Mouse (Mus musculus): ENCODE results near the gene Unc79. TPM values are rescaled to one million over a fixed set of nuclear protein-coding genes. Genes with fewer than 3 reads are reported as not detected.

Unc79 gene
- polyA plus RNA-seq, 1 experiment from 2014 or later, result 0.09 TPM

DNA sequence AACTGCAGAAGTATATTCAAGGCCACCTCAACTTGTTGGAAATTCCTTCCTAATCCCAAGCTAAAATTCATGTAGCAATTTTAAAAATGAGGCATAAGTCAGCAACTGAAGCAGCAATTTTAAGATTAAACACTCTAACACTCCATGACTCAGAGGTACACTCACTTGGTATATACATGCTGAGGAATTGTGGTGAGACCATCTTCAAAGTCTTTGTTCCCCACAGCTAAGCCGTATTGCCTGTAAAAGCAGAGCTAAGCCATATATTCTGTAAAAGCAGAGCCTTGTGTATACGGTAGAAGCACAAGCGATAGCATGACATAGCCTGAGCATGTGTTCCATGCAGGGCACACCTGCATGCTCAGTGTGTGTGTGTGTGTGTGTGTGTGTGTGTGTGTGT is 206.7 kb downstream of the Unc79 start:
- no peak for ATAC-seq (ENCODE audit: low read depth)
- H3K36me3 ChIP-seq (ENCODE audit: control insufficient read depth, insufficient read depth), result no peaks in the 10 kb centered on the region
- 65% methylated on average over 3 of the region's 3 CpGs for WGBS (ENCODE audit: insufficient replicate concordance)
- no peak overlapping the region for H3K27ac ChIP-seq (ENCODE audit: low read length)
- no peak overlapping the region for H3K4me3 ChIP-seq (ENCODE audit: low read depth, low read length)
- no peak overlapping the region for H3K4me2 ChIP-seq (ENCODE audit: low read depth, low read length)
- H3K9ac ChIP-seq (ENCODE audit: low read depth, low read length), result no peak overlapping the region
- H3K4me1 ChIP-seq (ENCODE audit: control insufficient read depth, low read depth, low read length), result no peaks in the 10 kb centered on the region
- no peaks in the 10 kb centered on the region for H3K27me3 ChIP-seq (ENCODE audit: control insufficient read depth, insufficient read depth, low read depth, low read length)
- H3K9me3 ChIP-seq (replicated peaks; ENCODE audit: control insufficient read depth, low read length), result 0 out of 2 replicates have a peak, but pooled peaks cover 2% of the 10 kb centered on the region

DNA sequence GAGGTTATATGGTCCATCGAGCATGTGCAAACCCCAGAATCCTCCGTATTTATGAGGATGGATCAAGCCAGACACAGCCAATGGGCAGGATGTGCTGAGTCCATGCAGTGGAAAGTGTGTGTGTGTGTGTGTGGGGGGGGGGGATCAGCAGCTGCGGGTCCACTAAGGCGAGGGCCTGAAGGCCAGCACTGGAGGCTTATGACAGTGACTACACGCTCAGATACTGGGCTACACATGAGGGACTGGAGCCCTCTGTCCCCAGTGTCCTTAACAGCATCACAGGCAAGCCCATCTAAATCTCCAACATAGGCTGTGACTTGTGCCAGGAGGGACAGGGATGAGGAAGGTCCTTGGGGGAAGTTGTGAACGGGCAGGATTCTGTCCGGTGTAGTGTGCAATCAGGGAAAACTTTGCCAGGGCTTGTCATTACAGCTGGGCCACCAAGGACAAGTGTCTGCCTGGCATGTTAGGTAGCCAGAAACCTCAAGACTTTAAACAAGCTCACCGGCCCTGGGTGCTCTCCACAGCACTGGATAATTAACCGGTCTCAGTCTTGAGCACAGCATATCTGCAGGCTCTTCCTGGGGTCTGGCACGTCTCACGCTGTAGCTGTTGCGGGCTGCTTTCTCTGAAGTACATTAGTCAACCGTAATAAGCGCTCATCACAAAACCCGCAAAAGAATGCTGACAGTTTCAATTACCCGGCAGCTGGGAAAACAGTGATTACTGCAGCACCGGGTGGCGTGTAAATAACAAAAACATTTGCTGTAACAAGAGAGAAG is 208.7 kb downstream of the Unc79 start:
- Histone ChIP-seq H3K4me3 (ENCODE audit: low read depth, low read length) (no peak overlapping the region), H3K4me2 (ENCODE audit: low read depth, low read length) (no peak overlapping the region), H3K4me1 (ENCODE audit: control insufficient read depth, low read depth, low read length) (no peaks in the 10 kb centered on the region), H3K27ac (ENCODE audit: low read length) (no peak overlapping the region), H3K36me3 (ENCODE audit: control insufficient read depth, insufficient read depth) (no peaks in the 10 kb centered on the region), H3K9me3 (replicated peaks; ENCODE audit: control insufficient read depth, low read length) (0 out of 2 replicates have a peak, but pooled peaks cover 2% of the 10 kb centered on the region), H3K9ac (ENCODE audit: low read depth, low read length) (no peak overlapping the region), H3K27me3 (ENCODE audit: control insufficient read depth, insufficient read depth, low read depth, low read length) (no peaks in the 10 kb centered on the region)
- WGBS (ENCODE audit: insufficient replicate concordance), result 65% methylated on average over 18 of the region's 18 CpGs
- no peak for ATAC-seq (ENCODE audit: low read depth)

DNA sequence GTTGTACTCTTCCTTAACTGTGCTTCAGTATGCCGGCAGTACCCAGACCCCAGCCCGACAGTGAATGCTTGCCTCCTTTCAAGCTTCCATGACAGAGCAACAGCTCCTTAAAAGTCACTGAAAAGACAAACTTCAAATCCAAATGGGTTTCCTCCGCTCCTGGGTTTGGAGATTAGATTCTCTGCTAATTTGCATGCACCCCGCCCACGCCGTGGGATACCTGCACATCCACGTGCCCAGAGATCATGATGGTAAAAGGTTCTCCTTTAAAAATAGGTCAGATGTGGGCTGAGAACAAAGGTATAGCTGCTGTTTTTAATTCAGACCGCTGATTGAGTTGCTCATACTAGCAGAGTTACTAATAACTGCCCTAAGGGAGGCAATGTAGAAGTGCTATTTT is 210.4 kb downstream of the Unc79 start:
- Histone ChIP-seq H3K9ac (ENCODE audit: low read depth, low read length) (no peak overlapping the region), H3K4me2 (ENCODE audit: low read depth, low read length) (no peak overlapping the region), H3K27ac (ENCODE audit: low read length) (no peak overlapping the region), H3K4me1 (ENCODE audit: control insufficient read depth, low read depth, low read length) (no peaks in the 10 kb centered on the region), H3K36me3 (ENCODE audit: control insufficient read depth, insufficient read depth) (no peaks in the 10 kb centered on the region), H3K27me3 (ENCODE audit: control insufficient read depth, insufficient read depth, low read depth, low read length) (no peaks in the 10 kb centered on the region), H3K9me3 (replicated peaks; ENCODE audit: control insufficient read depth, low read length) (0 out of 2 replicates have a peak, but pooled peaks cover 2% of the 10 kb centered on the region), H3K4me3 (ENCODE audit: low read depth, low read length) (no peak overlapping the region)
- WGBS (ENCODE audit: insufficient replicate concordance), result 50% methylated on average over 8 of the region's 8 CpGs
- ATAC-seq (ENCODE audit: low read depth), result no peak

DNA sequence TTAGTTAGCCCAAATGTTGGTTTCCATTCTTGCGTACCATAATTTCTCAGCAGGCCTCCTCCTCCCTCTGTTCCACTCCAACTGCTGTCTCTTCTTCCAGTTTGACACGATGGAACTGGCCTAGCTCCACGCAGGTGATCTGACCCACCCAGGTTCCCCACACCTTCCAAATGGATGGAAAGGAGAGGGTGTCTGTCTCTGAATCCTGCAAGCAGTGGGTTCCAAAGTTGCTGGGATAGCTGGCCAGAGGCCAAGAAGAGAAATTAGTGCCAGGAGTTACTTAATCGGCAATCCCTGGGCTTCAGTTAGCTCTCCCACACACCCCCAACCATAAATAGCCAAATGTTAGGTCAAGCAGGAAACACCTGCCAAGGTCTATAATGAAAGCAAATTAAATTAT is 212.1 kb downstream of the Unc79 start:
- H3K4me1 ChIP-seq (ENCODE audit: control insufficient read depth, low read depth, low read length), result no peaks in the 10 kb centered on the region
- no peak overlapping the region for H3K4me2 ChIP-seq (ENCODE audit: low read depth, low read length)
- no peak for ATAC-seq (ENCODE audit: low read depth)
- no peak overlapping the region for H3K9ac ChIP-seq (ENCODE audit: low read depth, low read length)
- H3K27me3 ChIP-seq (ENCODE audit: control insufficient read depth, insufficient read depth, low read depth, low read length), result no peaks in the 10 kb centered on the region
- no peaks in the 10 kb centered on the region for H3K36me3 ChIP-seq (ENCODE audit: control insufficient read depth, insufficient read depth)
- no peak overlapping the region for H3K27ac ChIP-seq (ENCODE audit: low read length)
- no peak overlapping the region for H3K4me3 ChIP-seq (ENCODE audit: low read depth, low read length)
- H3K9me3 ChIP-seq (replicated peaks; ENCODE audit: control insufficient read depth, low read length), result no peaks in the 10 kb centered on the region
- 76% methylated on average over 4 of the region's 4 CpGs for WGBS (ENCODE audit: insufficient replicate concordance)

DNA sequence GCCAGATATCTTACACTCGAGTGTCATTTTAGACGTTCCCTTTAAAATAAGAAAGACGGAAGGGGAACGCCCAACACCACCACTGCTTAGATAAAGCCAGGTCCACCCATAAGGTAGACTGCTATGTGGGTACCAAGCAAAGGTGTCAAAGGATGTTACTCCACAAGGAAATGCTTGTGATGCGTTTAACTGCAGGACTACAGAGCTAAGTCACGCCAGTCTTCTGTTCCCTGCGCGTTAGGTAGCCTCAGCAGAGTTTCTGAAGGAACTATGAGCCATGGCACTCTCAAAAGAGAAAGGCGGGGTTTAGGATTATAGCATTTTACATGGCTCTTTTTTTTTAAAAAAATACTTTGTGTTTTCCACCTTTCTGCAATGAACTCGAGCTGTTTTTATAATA is 214.9 kb downstream of the Unc79 start:
- no peaks in the 10 kb centered on the region for H3K4me1 ChIP-seq (ENCODE audit: control insufficient read depth, low read depth, low read length)
- no peaks in the 10 kb centered on the region for H3K36me3 ChIP-seq (ENCODE audit: control insufficient read depth, insufficient read depth)
- H3K27me3 ChIP-seq (ENCODE audit: control insufficient read depth, insufficient read depth, low read depth, low read length), result no peaks in the 10 kb centered on the region
- H3K9ac ChIP-seq (ENCODE audit: low read depth, low read length), result no peak overlapping the region
- ATAC-seq (ENCODE audit: low read depth), result no peak
- H3K27ac ChIP-seq (ENCODE audit: low read length), result no peak overlapping the region
- no peaks in the 10 kb centered on the region for H3K9me3 ChIP-seq (replicated peaks; ENCODE audit: control insufficient read depth, low read length)
- WGBS (ENCODE audit: insufficient replicate concordance), result 55% methylated on average over 10 of the region's 10 CpGs
- no peak overlapping the region for H3K4me2 ChIP-seq (ENCODE audit: low read depth, low read length)
- no peak overlapping the region for H3K4me3 ChIP-seq (ENCODE audit: low read depth, low read length)

DNA sequence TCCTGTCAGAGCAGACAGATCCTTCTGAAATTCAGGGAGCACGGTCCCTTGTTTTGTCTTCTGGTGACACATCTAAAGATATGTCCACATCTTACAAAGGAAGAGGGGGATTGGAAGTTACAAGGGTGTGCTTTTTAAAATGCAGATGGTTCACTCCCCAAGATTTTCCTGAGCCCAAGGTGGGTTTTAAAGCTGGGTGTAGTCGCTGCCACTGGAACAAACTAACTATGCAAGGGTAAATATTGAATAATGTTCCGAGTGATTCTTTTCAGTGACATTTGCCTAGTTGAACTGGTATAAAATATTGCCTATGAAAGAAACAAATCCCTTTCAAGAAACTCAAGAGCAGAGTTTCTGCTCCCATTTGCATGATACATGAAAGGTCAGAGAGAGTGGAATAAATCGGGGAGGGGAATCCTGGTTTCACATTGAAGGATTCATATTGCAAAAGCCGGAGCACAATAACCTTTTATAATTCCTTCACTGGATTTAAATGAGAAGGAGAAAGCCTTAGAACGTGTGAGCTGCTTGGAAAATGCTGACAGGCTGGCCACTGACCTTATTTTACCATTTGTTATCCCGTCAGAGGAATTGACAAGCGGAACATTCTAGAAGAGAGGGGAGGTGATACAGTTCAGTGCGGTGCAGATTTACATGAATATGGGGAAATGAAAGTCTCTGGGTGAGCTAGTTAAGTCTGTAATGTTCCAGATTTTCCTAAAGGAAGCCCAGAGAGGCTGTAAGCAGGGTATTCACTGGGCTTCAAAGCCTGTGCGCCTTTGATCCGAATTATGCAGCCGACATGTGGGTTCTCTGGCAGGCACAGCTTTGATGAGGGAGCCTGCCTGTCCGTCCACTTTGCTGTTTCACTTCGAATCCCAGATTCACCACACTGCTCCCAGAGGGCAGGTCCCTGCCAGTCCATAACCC is 215.7 kb downstream of the Unc79 start:
- Histone ChIP-seq H3K27me3 (ENCODE audit: control insufficient read depth, insufficient read depth, low read depth, low read length) (no peaks in the 10 kb centered on the region), H3K4me3 (ENCODE audit: low read depth, low read length) (no peak overlapping the region), H3K27ac (ENCODE audit: low read length) (no peak overlapping the region), H3K9me3 (replicated peaks; ENCODE audit: control insufficient read depth, low read length) (no peaks in the 10 kb centered on the region), H3K4me2 (ENCODE audit: low read depth, low read length) (no peak overlapping the region), H3K4me1 (ENCODE audit: control insufficient read depth, low read depth, low read length) (no peaks in the 10 kb centered on the region), H3K9ac (ENCODE audit: low read depth, low read length) (no peak overlapping the region), H3K36me3 (ENCODE audit: control insufficient read depth, insufficient read depth) (no peaks in the 10 kb centered on the region)
- ATAC-seq (ENCODE audit: low read depth), result no peak
- WGBS (ENCODE audit: insufficient replicate concordance), result 55% methylated on average over 14 of the region's 14 CpGs

DNA sequence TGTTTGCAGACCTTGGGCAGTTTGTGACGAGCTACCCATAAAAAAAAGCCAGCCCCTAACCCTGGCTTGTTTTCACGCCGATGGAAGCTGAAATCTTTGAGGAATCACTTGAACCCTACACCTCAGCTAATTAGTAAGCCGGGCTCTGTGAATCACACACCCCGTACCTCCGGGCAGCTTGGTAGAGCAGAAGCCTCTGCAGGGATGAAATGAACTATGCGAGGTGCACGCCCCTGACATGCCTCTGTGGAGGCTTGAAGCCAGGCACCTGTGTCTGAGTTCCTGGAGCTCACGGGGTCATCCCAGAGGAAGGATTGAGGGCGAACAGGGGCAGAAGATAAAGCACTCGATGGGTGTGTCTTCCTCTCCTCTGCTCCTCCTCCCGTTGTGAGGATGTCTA is 220.2 kb downstream of the Unc79 start:
- Histone ChIP-seq H3K27ac (ENCODE audit: low read length) (no peak overlapping the region), H3K9ac (ENCODE audit: low read depth, low read length) (no peak overlapping the region), H3K9me3 (replicated peaks; ENCODE audit: control insufficient read depth, low read length) (no peaks in the 10 kb centered on the region), H3K4me2 (ENCODE audit: low read depth, low read length) (no peak overlapping the region), H3K27me3 (ENCODE audit: control insufficient read depth, insufficient read depth, low read depth, low read length) (no peaks in the 10 kb centered on the region), H3K4me3 (ENCODE audit: low read depth, low read length) (no peak overlapping the region), H3K4me1 (ENCODE audit: control insufficient read depth, low read depth, low read length) (no peaks in the 10 kb centered on the region), H3K36me3 (ENCODE audit: control insufficient read depth, insufficient read depth) (no peaks in the 10 kb centered on the region)
- no peak for ATAC-seq (ENCODE audit: low read depth)
- WGBS (ENCODE audit: insufficient replicate concordance), result 48% methylated on average over 12 of the region's 12 CpGs

DNA sequence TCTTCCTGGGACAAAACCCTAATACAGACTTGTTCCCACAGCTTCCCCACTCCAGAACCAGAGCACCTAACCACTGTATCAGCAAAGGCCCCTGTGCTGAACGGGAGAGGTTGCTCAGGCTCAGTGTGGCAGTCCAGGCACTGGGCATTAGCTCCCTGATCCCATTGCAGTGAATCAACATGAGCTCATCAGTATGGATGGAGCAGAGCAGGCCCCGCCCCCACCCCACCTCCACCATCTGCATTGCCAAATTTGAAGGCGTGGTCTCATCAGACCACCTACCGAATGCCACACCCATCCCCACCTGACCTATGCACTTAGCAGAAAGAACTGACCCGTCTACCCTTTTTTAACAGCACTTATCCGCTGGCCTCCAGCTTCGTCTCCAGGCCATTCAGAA is 234.4 kb downstream of the Unc79 start:
- no peak overlapping the region for H3K4me3 ChIP-seq (ENCODE audit: low read depth, low read length)
- no peaks in the 10 kb centered on the region for H3K36me3 ChIP-seq (ENCODE audit: control insufficient read depth, insufficient read depth)
- H3K4me1 ChIP-seq (ENCODE audit: control insufficient read depth, low read depth, low read length), result no peaks in the 10 kb centered on the region
- ATAC-seq (ENCODE audit: low read depth), result peak; percentile 56; the same call in 1 of the 2 replicates
- H3K4me2 ChIP-seq (ENCODE audit: low read depth, low read length), result no peak overlapping the region
- H3K27me3 ChIP-seq (ENCODE audit: control insufficient read depth, insufficient read depth, low read depth, low read length), result no peaks in the 10 kb centered on the region
- 23% methylated on average over 7 of the region's 7 CpGs for WGBS (ENCODE audit: insufficient replicate concordance)
- H3K27ac ChIP-seq (ENCODE audit: low read length), result no peak overlapping the region
- H3K9me3 ChIP-seq (replicated peaks; ENCODE audit: control insufficient read depth, low read length), result no peaks in the 10 kb centered on the region
- H3K9ac ChIP-seq (ENCODE audit: low read depth, low read length), result no peak overlapping the region

DNA sequence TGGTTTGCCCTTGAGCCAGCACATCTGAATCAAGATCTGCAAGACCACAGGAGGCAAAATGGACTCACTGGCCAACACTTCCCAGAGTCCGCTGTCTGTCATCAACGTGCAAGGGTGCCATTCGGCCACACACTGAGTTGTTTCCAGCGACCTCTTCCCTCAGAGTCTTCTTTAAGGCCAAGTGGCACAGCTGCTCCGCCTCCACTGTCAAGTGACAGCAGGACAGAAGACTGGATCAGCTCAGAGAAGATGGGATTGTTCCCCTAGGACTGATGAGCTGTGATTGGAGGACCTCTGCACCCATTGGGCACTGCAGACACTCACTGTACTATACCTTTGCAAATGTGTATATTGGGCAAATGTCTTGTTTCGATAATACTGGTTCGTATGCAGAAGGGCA is 238.4 kb downstream of the Unc79 start:
- H3K9me3 ChIP-seq (replicated peaks; ENCODE audit: control insufficient read depth, low read length), result no peaks in the 10 kb centered on the region
- H3K36me3 ChIP-seq (ENCODE audit: control insufficient read depth, insufficient read depth), result no peaks in the 10 kb centered on the region
- ATAC-seq (ENCODE audit: low read depth), result no peak
- H3K27me3 ChIP-seq (ENCODE audit: control insufficient read depth, insufficient read depth, low read depth, low read length), result no peaks in the 10 kb centered on the region
- no peaks in the 10 kb centered on the region for H3K4me1 ChIP-seq (ENCODE audit: control insufficient read depth, low read depth, low read length)
- H3K9ac ChIP-seq (ENCODE audit: low read depth, low read length), result no peak overlapping the region
- H3K4me2 ChIP-seq (ENCODE audit: low read depth, low read length), result no peak overlapping the region
- no peak overlapping the region for H3K4me3 ChIP-seq (ENCODE audit: low read depth, low read length)
- H3K27ac ChIP-seq (ENCODE audit: low read length), result no peak overlapping the region
- WGBS (ENCODE audit: insufficient replicate concordance), result 69% methylated on average over 7 of the region's 7 CpGs

All from liver, embryonic 16.5 days (tissue).